Mouse (Mus musculus) heart, postnatal 14 days (tissue): ENCODE results near the gene Rhoa. TPM values are rescaled to one million over a fixed set of nuclear protein-coding genes. Genes with fewer than 3 reads are reported as not detected.

Source experiments
- DNase-seq, 2 experiments: peaks; one replicate each; pipeline ENCODE4 v3.0.0; 2021 to 2022
- intact Hi-C: fragments of 180-260 bp; cut with DNase I; formaldehyde crosslinking; loops from one replicate; pipeline ENCODE4 v1.15.1; 2025
- total RNA-seq, 2 experiments: library from RNA; stranded (reverse); gene quantifications; 2 replicates each; pipeline ENCODE4 v1.2.3; 2021

The Rhoa gene
- total RNA-seq, 2 experiments from 2014 or later: 250 to 262 TPM

DNA sequence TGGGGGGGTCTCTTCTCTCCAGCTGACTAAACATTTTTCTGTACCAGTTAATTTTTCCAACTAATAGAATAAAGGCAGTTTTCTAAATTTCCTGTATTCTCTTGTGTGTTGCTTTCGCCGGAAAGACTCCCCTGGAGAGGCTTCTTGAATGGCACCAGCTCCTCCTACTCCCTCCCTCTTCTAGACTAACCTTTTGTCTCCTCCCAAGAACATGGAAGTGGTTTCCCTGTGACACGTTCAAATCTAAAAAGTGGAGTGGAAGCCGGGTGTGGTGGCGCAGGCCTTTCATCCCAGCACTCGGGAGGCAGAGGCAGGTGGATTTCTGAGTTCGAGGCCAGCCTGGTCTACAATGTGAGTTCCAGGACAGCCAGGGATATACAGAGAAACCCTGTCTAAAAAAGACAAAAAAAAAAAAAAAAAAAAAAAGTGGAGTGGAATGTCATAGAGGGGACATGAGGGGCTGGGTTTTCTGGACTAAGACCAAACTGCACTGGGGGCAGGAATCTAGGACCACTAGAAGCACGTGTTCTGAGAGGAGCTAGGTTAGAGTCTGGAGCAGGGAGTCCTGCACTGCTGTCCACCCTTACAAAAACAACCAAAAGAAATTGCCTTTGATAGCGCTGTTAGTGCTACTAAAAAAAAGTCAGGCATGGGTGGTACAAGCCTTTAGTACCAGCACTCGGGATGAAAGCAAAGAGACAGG, 32.1 kb downstream of the Rhoa start:
- intact Hi-C loops: loop anchor here (2.0 kb wide), 2 partner anchors 13 to 31 kb away; partner anchors contain the start of genes Rhoa and Tcta
- no peak for DNase-seq

DNA sequence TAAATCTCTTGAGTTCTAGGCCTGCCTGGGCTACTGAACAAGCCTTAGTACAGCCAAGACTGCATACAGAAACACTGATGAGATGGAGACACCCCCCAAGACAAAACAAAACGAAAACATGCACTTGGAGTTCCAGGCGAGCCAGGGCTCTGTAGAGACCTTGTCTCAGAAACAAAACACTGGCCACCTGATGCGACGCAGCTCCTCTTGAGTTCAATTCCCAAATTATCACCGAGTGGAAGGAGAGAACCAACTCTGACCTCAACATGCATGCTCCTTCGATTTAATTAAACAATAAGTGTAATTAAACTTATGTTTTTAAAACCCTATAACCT, 32.6 kb downstream of the Rhoa start:
- intact Hi-C loops: loop anchor here (2.0 kb wide), 2 partner anchors 14 to 32 kb away; partner anchors contain the start of genes Rhoa and Tcta
- no peak for DNase-seq

GRCm38 (mm10) chr9:108338886-108339781, 33.2 kb downstream of the Rhoa start, which contains the start of gene Gpx1:
Gpx1 (plus strand) TSS chr9:108338903.
- intact Hi-C loops: loop anchor here (2.0 kb wide), 2 partner anchors 14 to 32 kb away; partner anchors contain the start of genes Rhoa and Tcta
- DNase-seq: peak; percentile 90 to 92

DNA sequence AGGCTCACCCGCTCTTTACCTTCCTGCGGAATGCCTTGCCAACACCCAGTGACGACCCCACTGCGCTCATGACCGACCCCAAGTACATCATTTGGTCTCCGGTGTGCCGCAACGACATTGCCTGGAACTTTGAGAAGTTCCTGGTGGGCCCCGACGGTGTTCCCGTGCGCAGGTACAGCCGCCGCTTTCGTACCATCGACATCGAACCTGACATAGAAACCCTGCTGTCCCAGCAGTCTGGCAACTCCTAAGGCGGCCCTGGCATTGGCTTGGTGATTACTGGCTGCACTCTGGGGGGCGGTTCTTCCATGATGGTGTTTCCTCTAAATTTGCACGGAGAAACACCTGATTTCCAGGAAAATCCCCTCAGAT, 33.9 kb downstream of the Rhoa start:
- DNase-seq: peak in 1 of 2 experiments; percentile 31
- intact Hi-C loops: loop anchor here (2.0 kb wide), 2 partner anchors 15 to 33 kb away; partner anchors contain the start of genes Rhoa and Tcta

- DNase-seq: peak in 1 of 2 experiments; percentile 8
- intact Hi-C loops: no loop called here
These were observed 34.6 kb downstream of the Rhoa start for GRCm38 (mm10) chr9:108340258-108341138.

DNA sequence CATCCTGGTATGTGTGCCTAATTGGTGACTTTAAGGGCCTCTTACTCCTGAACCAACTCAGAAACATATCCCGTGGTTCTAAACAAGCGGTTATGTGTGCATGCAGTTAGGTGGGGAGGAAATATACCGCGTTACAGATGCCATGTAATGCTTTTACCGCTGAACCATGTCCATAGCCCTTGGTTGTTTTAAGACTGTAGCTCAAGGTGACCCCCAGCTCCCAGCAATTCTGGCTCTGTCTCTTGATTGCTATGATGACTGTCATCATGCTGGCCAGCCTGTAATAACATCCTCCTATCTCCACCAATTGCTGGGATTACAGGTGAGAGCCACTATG, 35.2 kb downstream of the Rhoa start:
- intact Hi-C loops: no loop called here
- DNase-seq: no peak

DNA sequence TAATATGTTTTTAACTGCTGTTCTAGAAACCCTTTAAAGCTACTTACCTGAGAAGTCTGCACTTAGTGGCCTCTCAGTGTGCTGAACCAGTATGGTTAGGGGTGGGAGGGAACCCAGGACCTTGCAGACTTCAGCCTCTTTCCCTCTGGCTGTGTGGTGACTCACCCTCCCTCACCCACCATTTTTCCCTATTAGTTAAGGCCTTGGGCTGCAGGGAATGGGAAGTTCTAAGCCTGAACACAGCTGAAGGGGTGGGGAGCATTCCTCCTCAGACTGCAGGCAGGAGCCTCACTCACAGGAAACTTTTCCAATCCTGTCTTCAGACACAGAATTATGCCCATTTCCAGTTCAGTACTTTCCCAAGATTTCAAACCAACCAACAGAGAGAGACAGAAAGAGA, 35.9 kb downstream of the Rhoa start:
- no peak for DNase-seq
- intact Hi-C loops: no loop called here

- DNase-seq: no peak
- intact Hi-C loops: no loop called here
These were observed 36.4 kb downstream of the Rhoa start for GRCm38 (mm10) chr9:108342301-108342831.

- DNase-seq: no peak
- intact Hi-C loops: no loop called here
These were observed 37.4 kb downstream of the Rhoa start for GRCm38 (mm10) chr9:108343331-108343730.

- DNase-seq: no peak
- intact Hi-C loops: no loop called here
These were observed 37.9 kb downstream of the Rhoa start for GRCm38 (mm10) chr9:108343835-108344234.

GRCm38 (mm10) chr9:108344471-108344870, 38.5 kb downstream of the Rhoa start:
- intact Hi-C loops: no loop called here
- no peak for DNase-seq

- intact Hi-C loops: loop anchor here (2.0 kb wide), 1 partner anchor 38 kb away; no protein-coding TSS in a partner anchor
- DNase-seq: no peak
These were observed 41.1 kb downstream of the Rhoa start for GRCm38 (mm10) chr9:108347024-108347423.

DNA sequence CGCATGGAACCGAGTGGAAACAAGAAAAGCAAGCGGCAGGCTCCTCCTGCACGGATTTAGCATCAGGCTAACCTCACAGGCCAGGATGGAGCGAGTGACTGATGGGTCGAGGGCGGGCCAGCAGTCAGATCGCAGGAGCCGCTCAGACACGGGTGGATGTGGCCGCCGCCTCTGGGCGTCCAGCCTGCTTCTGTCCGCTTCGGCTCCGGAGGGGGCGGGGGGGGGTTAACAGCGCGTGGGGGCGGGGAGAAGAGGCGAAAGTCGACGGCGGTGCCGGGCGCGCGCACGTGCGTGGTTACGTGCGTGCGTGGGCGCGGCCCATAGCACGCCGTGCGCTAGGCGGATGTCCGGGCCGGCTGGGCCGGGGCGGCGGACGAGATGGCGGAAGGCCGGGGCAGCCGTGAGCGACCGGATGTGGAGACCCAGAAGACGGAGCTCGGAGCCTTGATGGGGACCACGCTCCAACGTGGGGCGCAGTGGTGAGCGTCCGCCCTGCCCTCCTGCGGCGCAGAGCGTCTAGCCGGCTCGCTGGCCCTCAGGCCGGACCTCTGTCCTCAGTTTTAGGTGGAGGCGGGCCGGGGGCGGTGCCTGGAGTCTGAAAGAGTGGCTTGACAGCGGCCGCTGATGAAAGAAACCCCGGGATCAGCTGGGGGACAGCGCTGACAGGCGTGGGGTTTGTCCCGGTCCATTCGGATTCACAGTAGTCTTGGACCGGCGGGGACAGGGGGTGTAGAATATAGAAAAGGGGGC, 41.8 kb downstream of the Rhoa start, which contains the start of gene Usp4:
TSS of gene Usp4 (plus strand) at position 314 of the 750 bp plus-strand sequence.
- intact Hi-C loops: loop anchor here (2.0 kb wide), 1 partner anchor 39 kb away; no protein-coding TSS in a partner anchor
- peak; percentile 93 for DNase-seq

DNA sequence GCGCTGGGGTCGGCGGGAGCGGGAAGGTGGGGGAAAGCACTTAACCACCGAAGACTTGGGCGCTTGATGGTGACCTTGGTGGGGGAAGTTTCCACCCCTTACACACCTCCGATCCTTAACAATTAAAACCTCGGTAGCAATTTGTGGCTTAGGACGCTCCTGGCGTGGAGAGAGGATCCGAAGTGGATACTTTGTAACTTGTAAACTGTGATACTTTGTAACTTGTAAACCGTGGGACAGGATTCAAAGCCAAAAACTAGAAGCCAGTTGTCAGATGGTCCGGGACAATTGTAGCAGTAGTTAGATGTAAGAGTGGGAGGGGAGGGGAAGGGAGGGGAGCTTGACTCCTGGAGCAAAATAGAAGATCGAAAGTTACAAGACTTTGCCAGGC, 42.4 kb downstream of the Rhoa start:
- intact Hi-C loops: no loop called here
- DNase-seq: no peak

GRCm38 (mm10) chr9:108349727-108350126, 43.8 kb downstream of the Rhoa start:
- intact Hi-C loops: no loop called here

GRCm38 (mm10) chr9:108378234-108378633, 72.3 kb downstream of the Rhoa start:
- no peak for DNase-seq
- intact Hi-C loops: no loop called here

More at GRCm38 (mm10) chr9:108349727-108350126, 43.8 kb downstream of the Rhoa start:
- DNase-seq: no peak

DNA sequence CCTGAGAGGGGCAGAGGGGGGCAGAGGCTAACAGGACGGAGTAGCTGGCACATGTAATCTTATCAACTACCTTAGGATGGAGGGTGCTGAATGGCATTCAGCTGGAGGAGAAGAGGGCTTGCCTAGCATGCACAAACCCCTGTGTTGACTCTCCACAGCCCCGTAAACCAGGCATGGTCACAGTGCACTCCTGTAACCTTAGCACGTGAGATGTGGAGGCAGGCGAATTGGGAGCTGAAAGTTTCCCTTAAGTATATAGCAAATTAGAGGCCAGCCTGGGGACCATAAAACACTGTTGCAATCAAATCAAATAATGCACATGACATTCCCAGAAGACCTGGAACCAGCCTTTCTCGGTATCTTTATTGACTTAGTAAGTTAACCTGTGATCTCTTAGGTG, 72.8 kb downstream of the Rhoa start:
- intact Hi-C loops: no loop called here
- DNase-seq: no peak

DNA sequence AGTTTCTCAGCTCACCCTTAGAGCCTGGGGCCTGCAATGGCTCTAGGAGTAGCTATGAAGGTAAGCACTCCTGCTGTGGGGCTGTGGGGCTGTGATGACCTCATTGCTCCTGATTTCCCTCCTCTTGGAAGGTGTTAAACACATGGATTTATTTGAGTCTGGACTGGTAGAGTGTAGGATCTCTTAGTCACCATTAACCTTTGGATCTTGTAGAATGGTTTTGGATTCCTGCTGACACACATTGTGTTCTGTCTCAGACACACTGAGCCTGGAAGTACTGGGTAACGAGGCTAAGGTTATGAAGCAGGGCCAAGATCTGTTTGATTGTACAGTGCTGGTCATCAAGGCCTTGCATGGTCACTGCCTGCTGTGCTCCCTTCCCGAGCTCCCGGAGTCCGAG, 73.4 kb downstream of the Rhoa start:
- intact Hi-C loops: no loop called here
- DNase-seq: no peak

DNA sequence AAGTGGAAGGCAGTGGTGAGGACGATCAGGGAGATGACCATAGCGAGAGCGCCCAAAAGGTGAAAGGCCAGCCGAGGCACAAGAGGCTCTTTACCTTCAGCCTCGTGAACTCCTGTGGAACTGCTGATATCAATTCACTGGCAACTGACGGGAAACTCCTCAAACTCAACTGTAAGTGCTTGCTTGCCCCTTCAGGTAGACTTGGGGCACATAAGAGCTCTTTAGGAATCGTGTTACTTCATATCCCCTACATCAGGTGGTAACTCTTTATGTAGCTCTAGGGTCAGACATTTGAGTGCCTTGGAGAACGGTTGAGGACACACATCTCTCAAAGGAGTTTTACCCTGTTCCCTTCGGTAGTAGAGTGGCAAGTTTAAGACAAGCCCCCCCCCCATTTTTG, 75.5 kb downstream of the Rhoa start:
- intact Hi-C loops: loop anchor here (5.0 kb wide), 1 partner anchor 71 kb away; no protein-coding TSS in a partner anchor
- DNase-seq: no peak
